Mouse (Mus musculus) megakaryocyte, embryonic 14.5 days (primary cell): ENCODE measurements around the gene Coro1b. TPM values are rescaled to one million over a fixed set of nuclear protein-coding genes. Genes with fewer than 3 reads are reported as not detected.

Experiments
- H3K27me3 ChIP-seq: replicated peaks from 2 replicates; pipeline ENCODE3; 2012; ENCODE audit warnings: inconsistent platforms
- H3K36me3 ChIP-seq: replicated peaks from 2 replicates; pipeline ENCODE3; 2012; ENCODE audit warnings: low read length, inconsistent platforms, mixed read lengths
- H3K4me1 ChIP-seq: 2 replicates; pipeline ENCODE4 v1.6.1; 2012; ENCODE audit warnings: inconsistent platforms
- H3K4me3 ChIP-seq: replicated peaks from 2 replicates; pipeline ENCODE3; 2012; ENCODE audit warnings: moderate library complexity, mild to moderate bottlenecking, inconsistent platforms
- H3K9me3 ChIP-seq: 2 replicates; pipeline ENCODE4 v1.6.1; 2012; ENCODE audit warnings: inconsistent platforms
- FLI1 ChIP-seq: IDR thresholded peaks from 2 replicates; pipeline ENCODE4 v1.6.1; 2012; ENCODE audit warnings: low read length, inconsistent platforms, mixed read lengths
- GATA1 ChIP-seq: IDR thresholded peaks from 3 replicates; pipeline ENCODE4 v1.6.1; 2012; ENCODE audit warnings: mixed read lengths, low read length, inconsistent platforms, borderline replicate concordance
- polyA plus RNA-seq: library from polyadenylated mRNA; stranded (reverse); fragments of >175 nt; gene quantifications from 2 replicates; pipeline ENCODE4 v1.2.3, GENCODE M21; 2012; ENCODE audit warnings: low replicate concordance; ENCODE audit not compliant: insufficient read depth

Coro1b gene
- polyA plus RNA-seq, 1 experiment = 364 TPM

DNA sequence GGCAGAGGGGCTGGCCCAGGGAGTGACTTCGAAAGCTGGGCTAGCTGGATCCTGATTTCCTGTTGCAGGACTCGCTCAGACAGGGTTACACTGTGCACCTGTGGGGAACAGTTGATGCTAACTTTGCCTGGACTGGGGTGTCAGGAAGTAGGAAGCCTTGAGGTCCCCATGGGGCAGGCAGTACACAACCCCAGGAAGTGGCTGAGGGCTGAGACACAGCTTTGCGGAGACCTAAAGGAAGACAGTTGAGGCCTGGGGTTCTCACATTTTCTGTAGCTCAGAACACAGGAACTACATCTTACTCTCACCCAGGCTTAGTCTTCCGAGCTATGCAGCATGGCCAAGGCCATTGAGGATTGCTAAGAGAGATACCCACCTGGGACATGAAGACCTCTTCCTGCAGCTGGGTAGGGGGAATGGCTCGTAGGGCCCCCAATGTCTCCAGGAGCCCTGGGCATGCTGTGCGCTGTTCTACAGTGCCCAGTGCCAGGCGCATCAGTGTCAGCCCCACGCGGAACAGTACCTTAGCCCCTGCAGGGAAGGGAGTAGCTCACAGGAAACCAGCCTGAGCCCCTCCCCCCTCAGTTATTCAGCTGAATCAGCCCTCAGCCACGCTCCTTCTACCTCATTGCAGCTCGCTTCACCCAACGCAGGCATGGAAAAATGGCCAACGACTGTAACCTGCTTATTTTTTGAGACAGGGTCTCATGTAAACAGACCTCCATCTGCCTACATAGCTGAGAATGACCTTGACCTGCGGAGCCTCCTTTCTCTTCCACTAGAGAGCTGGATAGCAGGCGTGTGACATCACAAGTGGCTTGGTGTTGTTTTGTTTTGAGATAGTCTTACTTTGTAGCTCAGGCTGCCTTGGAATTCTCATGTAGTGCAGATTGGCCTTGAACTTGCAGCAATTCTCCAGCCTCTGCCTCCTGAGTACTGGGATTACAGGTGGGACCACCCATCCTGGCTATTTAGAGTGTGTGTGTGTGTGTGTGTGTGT is 36.9 kb downstream of the Coro1b start:
- H3K9me3 ChIP-seq = no peaks in the 10 kb centered on the region
- H3K4me3 ChIP-seq = peak overlapping the region; percentile 89
- peaks cover 47% of the 10 kb centered on the region for H3K36me3 ChIP-seq
- peaks cover 2% of the 10 kb centered on the region for H3K27me3 ChIP-seq
- TF ChIP-seq FLI1 (no peak), GATA1 (no peak)
- H3K4me1 ChIP-seq = peaks cover 89% of the 10 kb centered on the region

DNA sequence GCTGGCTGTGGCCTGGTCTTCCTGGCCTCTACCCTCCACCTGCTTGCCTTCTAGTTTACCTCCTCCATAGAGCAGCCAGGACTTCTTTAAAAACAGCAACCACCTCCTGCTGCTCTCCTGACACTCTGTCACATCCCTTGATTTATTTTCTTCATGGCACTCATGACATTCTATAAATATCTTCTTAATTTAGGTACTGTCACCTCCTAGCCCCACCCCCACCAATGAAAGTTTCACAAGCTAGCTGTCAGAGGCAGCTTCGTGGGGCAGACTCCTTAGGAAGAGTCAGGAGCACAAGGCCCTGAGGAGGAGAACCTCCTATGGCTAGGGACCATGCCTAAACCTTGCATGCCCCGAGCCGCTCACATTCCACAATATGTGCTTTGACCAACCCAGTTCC is 38.9 kb downstream of the Coro1b start:
- no peaks in the 10 kb centered on the region for H3K9me3 ChIP-seq
- H3K4me3 ChIP-seq = no peak overlapping the region
- no peaks in the 10 kb centered on the region for H3K27me3 ChIP-seq
- peaks cover 45% of the 10 kb centered on the region for H3K36me3 ChIP-seq
- peaks cover 89% of the 10 kb centered on the region for H3K4me1 ChIP-seq
- TF ChIP-seq FLI1 = no peak

DNA sequence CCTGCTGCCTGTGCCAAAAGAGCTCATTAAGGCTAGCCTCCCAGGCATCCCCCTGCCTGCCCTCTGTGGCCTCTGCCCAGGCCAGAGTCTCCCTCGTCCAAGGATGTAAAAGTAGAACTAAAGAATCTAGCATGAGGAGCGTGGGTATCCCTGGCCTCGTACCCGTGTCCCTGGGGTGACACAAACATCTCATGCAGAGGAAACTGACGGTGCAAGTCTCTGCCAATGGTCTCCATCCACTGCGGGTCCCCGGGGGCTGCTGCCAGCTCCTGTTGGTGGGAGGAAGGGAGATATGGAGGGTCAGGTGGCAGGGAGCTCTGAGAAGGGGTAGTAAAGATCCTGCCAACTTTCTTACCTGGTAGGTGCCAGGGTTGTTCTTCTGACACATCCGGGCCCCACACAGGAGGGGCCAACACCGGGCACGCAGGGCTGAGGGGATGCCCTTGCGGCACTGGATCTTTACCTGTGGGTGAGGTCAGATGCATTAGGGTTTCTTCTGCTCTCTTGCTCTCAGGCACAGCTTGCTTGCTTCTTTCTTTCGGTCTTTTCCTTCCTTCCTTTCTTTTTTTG is 40.7 kb downstream of the Coro1b start:
- Histone ChIP-seq H3K9me3 (no peaks in the 10 kb centered on the region), H3K36me3 (peaks cover 47% of the 10 kb centered on the region), H3K27me3 (no peaks in the 10 kb centered on the region), H3K4me3 (no peak overlapping the region), H3K4me1 (peaks cover 88% of the 10 kb centered on the region)
- TF ChIP-seq FLI1 (no peak), GATA1 (no peak)

DNA sequence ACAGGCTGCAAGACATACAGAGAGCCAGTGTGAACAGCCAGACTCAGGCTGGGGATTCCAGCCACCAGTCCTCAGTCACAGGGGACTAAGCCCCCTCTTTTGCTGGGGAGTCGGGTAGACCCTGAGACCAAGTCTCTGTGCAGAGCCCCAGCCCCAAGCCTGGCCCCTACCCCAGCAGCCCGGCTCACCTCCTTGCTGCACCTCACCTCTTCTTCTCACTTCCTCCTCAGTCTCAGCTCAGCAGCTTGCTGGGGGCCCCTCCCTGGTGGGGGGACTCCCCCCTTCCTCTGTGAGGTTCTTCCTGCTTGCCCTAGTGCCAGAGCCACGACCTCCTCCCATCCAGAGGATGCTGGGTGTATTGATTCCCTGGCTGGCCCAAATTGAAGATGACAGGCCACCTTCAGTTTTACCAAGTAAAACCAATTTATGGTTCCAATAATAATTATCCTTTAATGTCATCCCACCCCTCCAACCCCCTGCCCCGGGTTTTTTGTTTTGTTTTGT is 42.5 kb downstream of the Coro1b start, which contains the start of gene Tbc1d10c:
Tbc1d10c (minus strand) TSS at position 454 of the 504 bp plus-strand sequence.
- Histone ChIP-seq H3K9me3 (no peaks in the 10 kb centered on the region), H3K4me3 (peak within 1 kb of the TSS; percentile 98), H3K4me1 (peaks cover 88% of the 10 kb centered on the region), H3K36me3 (peaks cover 60% of the 10 kb centered on the region), H3K27me3 (no peaks in the 10 kb centered on the region)
- no peak for TF ChIP-seq FLI1
- no peak for TF ChIP-seq GATA1

DNA sequence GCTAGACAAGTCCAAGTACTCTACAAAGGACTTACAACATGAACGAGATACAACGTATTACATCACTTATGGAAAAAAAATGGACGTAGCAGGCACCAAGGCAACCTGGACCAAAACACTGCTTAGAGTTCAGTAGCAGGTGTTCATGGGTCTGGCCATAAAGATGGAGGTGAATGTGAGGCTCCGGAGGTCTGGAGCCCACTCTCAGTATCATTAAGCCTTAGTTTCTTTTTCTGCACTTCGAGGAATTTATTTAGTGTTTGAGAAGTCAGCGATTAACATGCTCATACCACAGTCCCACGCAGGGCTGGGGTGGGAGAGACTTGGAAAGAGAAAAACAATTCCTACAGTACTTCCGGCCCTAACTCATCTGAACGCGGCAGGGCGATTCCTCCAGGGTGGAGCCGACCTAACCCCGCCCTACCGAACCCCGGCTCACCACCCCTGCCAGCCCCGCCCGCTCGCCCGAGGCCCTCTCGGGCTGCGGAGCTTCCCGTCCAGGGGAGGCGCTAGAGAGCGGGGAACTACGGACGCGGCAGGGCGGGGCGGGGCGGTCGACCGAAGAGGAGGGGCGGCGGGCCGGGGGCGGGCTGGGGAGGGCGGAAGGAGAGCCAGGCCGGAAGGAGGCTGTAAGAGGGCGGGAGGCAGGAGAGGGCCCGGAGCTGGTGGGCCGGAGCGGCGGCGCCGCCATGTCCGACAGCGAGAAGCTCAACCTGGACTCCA is 43.3 kb downstream of the Coro1b start, which contains the start of gene Ppp1ca:
Ppp1ca (plus strand) TSS at position 538 of the 723 bp plus-strand sequence.
- TF ChIP-seq FLI1 (no peak), GATA1 (no peak)
- H3K27me3 ChIP-seq = no peaks in the 10 kb centered on the region
- H3K4me3 ChIP-seq = peak within 1 kb of the TSS; percentile 98
- H3K36me3 ChIP-seq = peaks cover 68% of the 10 kb centered on the region
- H3K4me1 ChIP-seq = peaks cover 88% of the 10 kb centered on the region
- H3K9me3 ChIP-seq = no peaks in the 10 kb centered on the region

DNA sequence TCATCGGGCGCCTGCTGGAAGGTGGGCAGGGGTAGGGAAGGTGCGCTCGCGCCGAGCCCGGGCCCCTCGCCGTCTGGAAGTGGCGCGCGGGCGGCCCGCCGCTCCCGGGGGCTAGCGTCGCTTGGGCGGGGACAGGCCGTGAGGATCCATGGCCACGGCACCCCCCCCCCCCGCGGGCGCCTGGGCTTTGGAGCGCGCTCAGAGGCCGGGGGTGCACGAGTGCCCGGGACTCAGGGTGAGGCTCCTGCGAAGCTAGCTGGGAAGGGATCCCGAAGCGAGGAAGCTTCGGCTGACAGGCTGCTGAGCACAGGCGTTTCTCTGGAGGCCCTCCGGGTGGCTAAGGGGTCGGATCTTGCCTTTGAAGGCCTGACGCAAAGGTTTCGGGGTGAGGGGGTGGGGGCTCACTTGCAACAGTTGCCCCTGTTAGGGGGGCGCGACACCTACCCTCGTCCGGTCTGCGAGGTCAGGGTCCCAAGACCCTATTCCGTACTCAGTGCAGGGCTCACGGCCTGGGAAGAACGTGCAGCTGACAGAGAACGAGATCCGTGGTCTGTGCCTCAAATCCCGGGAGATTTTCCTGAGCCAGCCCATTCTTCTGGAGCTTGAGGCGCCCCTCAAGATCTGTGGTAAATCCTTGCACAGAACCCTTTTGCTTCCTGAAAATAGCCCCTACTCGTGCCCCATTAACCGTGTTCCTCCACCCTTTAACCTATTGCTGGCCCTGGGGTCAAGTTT is 44.0 kb downstream of the Coro1b start:
- H3K4me1 ChIP-seq = peaks cover 88% of the 10 kb centered on the region
- peaks cover 69% of the 10 kb centered on the region for H3K36me3 ChIP-seq
- peak overlapping the region; percentile 98 for H3K4me3 ChIP-seq
- no peaks in the 10 kb centered on the region for H3K9me3 ChIP-seq
- no peaks in the 10 kb centered on the region for H3K27me3 ChIP-seq
- no peak for TF ChIP-seq FLI1
- TF ChIP-seq GATA1 = no peak

DNA sequence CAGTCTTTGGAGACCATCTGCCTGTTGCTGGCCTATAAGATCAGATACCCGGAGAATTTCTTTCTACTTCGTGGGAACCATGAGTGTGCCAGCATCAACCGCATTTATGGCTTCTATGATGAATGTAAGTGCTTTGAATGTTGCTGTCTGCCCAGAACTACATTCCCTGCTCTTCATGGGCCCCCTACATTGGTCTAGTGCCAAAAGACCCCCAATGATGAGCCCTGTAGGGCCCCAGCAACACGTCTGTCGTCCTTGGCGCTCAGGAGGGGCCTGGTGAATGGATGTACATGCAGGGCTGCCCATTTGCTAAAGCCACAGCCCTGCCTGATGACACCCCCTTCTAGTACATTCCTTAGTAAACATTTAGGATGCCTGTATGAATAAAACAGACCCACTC is 44.7 kb downstream of the Coro1b start:
- Histone ChIP-seq H3K9me3 (no peaks in the 10 kb centered on the region), H3K36me3 (peaks cover 69% of the 10 kb centered on the region), H3K4me3 (peak overlapping the region; percentile 98), H3K27me3 (no peaks in the 10 kb centered on the region), H3K4me1 (peaks cover 87% of the 10 kb centered on the region)
- TF ChIP-seq FLI1 (no peak), GATA1 (no peak)

DNA sequence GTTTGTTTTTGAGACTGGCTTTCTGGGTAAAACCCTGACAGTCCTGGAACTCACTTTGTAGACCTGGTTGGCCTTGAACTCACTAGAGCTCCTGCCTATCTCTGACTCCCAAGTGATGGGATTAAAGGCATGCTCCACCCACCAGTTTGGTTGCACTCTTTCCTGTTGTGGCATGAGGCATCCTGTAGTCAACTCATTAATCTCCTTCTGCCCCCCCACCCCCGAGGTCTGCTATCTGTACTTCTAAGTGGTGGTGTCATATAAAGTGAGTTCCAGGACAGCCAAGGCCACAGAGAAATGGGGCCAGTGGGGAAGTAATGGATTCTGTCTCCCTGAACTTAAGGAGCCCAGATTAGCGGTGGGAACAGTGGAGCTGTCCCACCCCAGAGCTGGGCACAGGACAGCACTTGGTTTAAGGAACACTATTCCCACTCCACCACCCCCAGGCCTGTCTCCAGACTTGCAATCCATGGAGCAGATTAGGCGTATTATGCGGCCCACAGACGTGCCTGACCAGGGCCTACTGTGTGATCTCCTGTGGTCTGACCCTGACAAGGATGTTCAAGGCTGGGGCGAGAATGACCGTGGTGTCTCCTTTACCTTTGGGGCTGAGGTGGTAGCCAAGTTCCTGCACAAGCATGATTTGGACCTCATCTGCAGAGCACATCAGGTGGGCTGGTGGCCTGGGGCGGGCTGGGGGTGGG is 45.8 kb downstream of the Coro1b start:
- TF ChIP-seq GATA1 (no peak), FLI1 (no peak)
- H3K4me1 ChIP-seq = peaks cover 82% of the 10 kb centered on the region
- H3K36me3 ChIP-seq = peaks cover 71% of the 10 kb centered on the region

More for the DNA sequence above, 45.8 kb downstream of the Coro1b start:
- H3K27me3 ChIP-seq = no peaks in the 10 kb centered on the region
- no peaks in the 10 kb centered on the region for H3K9me3 ChIP-seq
- H3K4me3 ChIP-seq = peak overlapping the region; percentile 98
